18 mouse cellular contexts compared by ENCODE assay signal in the genomic region with DNA sequence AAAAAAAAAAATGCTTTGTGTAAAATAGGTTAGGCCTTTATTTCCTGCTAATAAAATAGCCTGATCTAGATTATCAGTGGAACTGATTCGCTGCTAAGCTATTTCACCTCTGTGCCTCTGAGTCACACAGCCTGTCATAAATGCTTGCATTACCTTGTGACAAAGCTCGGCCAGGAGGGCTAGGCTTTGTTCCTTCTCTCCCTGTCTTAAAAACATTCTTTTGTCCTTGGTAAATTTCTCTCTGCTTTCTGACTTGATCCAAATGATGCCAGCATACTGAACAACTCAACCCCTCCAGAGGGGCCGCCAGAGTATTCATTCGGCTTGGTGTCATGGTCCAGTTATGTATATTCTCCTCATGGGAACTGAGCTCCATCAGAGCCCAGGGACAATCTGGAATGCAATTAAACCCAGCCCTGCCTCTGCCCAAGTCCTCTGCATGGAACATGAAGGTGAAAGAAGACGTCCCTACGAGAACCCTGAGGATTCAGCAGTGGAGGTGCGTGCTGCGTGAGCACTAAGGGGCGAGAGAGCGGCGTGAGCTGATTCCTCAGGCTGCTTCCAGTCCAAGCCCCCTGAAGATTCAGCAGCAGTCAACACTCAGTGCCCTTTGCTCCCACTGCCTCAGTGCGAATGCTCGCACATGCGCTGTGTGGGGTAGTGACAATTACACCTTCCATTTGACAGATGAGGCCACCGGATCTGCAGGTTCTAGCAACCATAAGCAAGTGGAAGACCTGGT. TPM values are rescaled to one million over a fixed set of nuclear protein-coding genes. Genes with fewer than 3 reads are reported as not detected.
DNase-seq lines count a peak whose midpoint lies in the region; ATAC-seq and TF ChIP-seq lines count a peak whose summit lies in the region.
"Had no signal": no experiment of that assay in that cellular context is flagged by ENCODE, and none has a peak within 500 bp of the region (broad histone marks: within the 10 kb centered on the region; RNA-seq: fewer than 3 reads in every experiment).

No protein-coding gene starts in this region.

- ATAC-seq in forebrain, postnatal 0 days, result no peak
- ATAC-seq: liver, embryonic 12.5 days had no signal

- H3K27ac ChIP-seq in small intestine, adult 2 months (ENCODE audit: insufficient read depth, low read depth, low read length), result peak overlapping the region; percentile 98
- no peak overlapping the region for H3K27ac ChIP-seq in forebrain, postnatal 0 days (ENCODE audit: low read depth, low read length)
- H3K27ac ChIP-seq: heart, embryonic 10.5 days; hindbrain, embryonic 13.5 days; left cerebral cortex, adult 2 months; liver, embryonic 12.5 days had no signal

- H3K4me1 ChIP-seq in small intestine, adult 2 months (ENCODE audit: control insufficient read depth, insufficient read depth, insufficient read length, low read length), result peaks cover 38% of the 10 kb centered on the region; the same call in 1 of the 2 replicates
- H3K4me1 ChIP-seq in lung, adult 2 months (ENCODE audit: control insufficient read depth, insufficient read depth, low read length), result peaks cover 25% of the 10 kb centered on the region
- H3K4me1 ChIP-seq in forebrain, postnatal 0 days (ENCODE audit: insufficient read depth), result 0 out of 2 replicates have a peak, but pooled peaks cover 4% of the 10 kb centered on the region
- H3K4me1 ChIP-seq: hindbrain, embryonic 13.5 days had no signal

- H3K27me3 ChIP-seq in small intestine, adult 2 months (ENCODE audit: control insufficient read depth, insufficient read depth, low read length), result no peaks in the 10 kb centered on the region
- no peaks in the 10 kb centered on the region for H3K27me3 ChIP-seq in forebrain, postnatal 0 days (ENCODE audit: insufficient read depth, low read length)
- H3K27me3 ChIP-seq: CH12.LX had no signal

- no peak overlapping the region for H3K4me2 ChIP-seq in forebrain, postnatal 0 days (ENCODE audit: low read depth)
- H3K4me2 ChIP-seq: hindbrain, embryonic 13.5 days; liver, embryonic 12.5 days had no signal

- H3K9ac ChIP-seq in forebrain, postnatal 0 days, result no peak overlapping the region
- H3K9ac ChIP-seq: hindbrain, embryonic 13.5 days; liver, embryonic 12.5 days had no signal

- no peaks in the 10 kb centered on the region for H3K9me3 ChIP-seq in forebrain, postnatal 0 days (ENCODE audit: low read length)
- H3K9me3 ChIP-seq: heart, embryonic 10.5 days; hindbrain, embryonic 13.5 days; liver, embryonic 12.5 days had no signal

- TF ChIP-seq CTCF in small intestine, adult 2 months (IDR thresholded peaks at IDR 0.05; ENCODE audit: extremely low read depth, insufficient read length, insufficient replicate concordance, low read depth, low read length), result no peak
- no peak for TF ChIP-seq CTCF in lung, adult 2 months (IDR thresholded peaks at IDR 0.05; ENCODE audit: insufficient read depth, low read length)
- no peak for TF ChIP-seq CTCF in forebrain, postnatal 0 days (IDR thresholded peaks at IDR 0.05; ENCODE audit: low read depth)

- no peaks in the 10 kb centered on the region for H3K36me3 ChIP-seq in small intestine, adult 2 months (ENCODE audit: control insufficient read depth, insufficient read depth, low read length)
- H3K36me3 ChIP-seq in forebrain, postnatal 0 days (ENCODE audit: insufficient read depth), result no peaks in the 10 kb centered on the region
- H3K36me3 ChIP-seq: heart, embryonic 10.5 days; hindbrain, embryonic 13.5 days; liver, embryonic 12.5 days had no signal

- WGBS in small intestine, adult 2 months, result 35% methylated on average over 15 of the region's 15 CpGs
- WGBS in lung, adult 2 months, result 77% methylated on average over 15 of the region's 15 CpGs
- WGBS in forebrain, postnatal 0 days, result 85% methylated on average over 15 of the region's 15 CpGs

- TF ChIP-seq POLR2A in small intestine, adult 2 months (IDR thresholded peaks at IDR 0.05; ENCODE audit: low read depth, low read length), result peak; percentile 41; the same call in 1 of the 2 replicates
- no peak for TF ChIP-seq POLR2A in lung, adult 2 months (IDR thresholded peaks at IDR 0.05; ENCODE audit: borderline replicate concordance, extremely low read depth, low read depth, low read length)

- H3K4me3 ChIP-seq in small intestine, adult 2 months (ENCODE audit: low read depth, low read length), result peak overlapping the region; percentile 50
- no peak overlapping the region for H3K4me3 ChIP-seq in lung, adult 2 months (replicated peaks; ENCODE audit: extremely low read depth, low read depth, low read length)
- H3K4me3 ChIP-seq in forebrain, postnatal 0 days (ENCODE audit: low read depth, low read length), result no peak overlapping the region
- H3K4me3 ChIP-seq: heart, embryonic 10.5 days; hindbrain, embryonic 13.5 days; left cerebral cortex, adult 2 months; liver, embryonic 12.5 days had no signal

- DNase-seq in urinary bladder, postnatal 14 days (ENCODE audit: low spot score), result peak; percentile 60
- DNase-seq in urinary bladder, adult 2 months (ENCODE audit: low spot score), result no peak
- peak; percentile 57 for DNase-seq in NIH3T3 (ENCODE audit: low read depth)
- no peak for DNase-seq in embryo, embryonic 9.5 days (ENCODE audit: extremely low spot score)
- DNase-seq in lung, adult 2 months, result no peak
- no peak for DNase-seq in forebrain, postnatal 0 days
- DNase-seq: cerebellum, adult 9-11 months; gastrocnemius, postnatal 36 days; heart, postnatal 10 days; kidney, adult 8-10 months; right cerebral cortex, postnatal 14 days; thymus, postnatal 4 days had no signal

RNA-seq across cellular contexts. Expression of a gene that starts 10.2 kb away (rescaled TPM):
- 377 and 428 TPM in 2 replicates for polyA plus RNA-seq in urinary bladder, adult 2 months (2012; rRNA removed)
- polyA plus RNA-seq in small intestine, adult 2 months (2012; rRNA removed), result 4.8 and 4.9 TPM in 2 replicates
- polyA plus RNA-seq in lung, adult 2 months (2012; rRNA removed), result 46.7 and 51.8 TPM in 2 replicates
- total RNA-seq in forebrain, postnatal 0 days (2014; rRNA removed), result 4.8 and 5.1 TPM in 2 replicates
- 1.4 and 1.5 TPM in 2 replicates for polyA plus RNA-seq in forebrain, postnatal 0 days (2015; fragmentation: Nextera tagmentation; extraction: Ambion mirVana)

RNA-seq across cellular contexts. Expression of a gene that starts 21.6 kb away (rescaled TPM):
- 1.8 and 2.1 TPM in 2 replicates for polyA plus RNA-seq in urinary bladder, adult 2 months (2012; rRNA removed)
- 0.56 and 0.84 TPM in 2 replicates for polyA plus RNA-seq in small intestine, adult 2 months (2012; rRNA removed)
- polyA plus RNA-seq in lung, adult 2 months (2012; rRNA removed), result 0.38 and 0.40 TPM in 2 replicates
- total RNA-seq in forebrain, postnatal 0 days (2014; rRNA removed), result 2.5 and 3.9 TPM in 2 replicates
- polyA plus RNA-seq in forebrain, postnatal 0 days (2015; fragmentation: Nextera tagmentation; extraction: Ambion mirVana), result 2.3 and 2.7 TPM in 2 replicates

Comparison
In these comparisons a context has a peak if more than half of its experiments do, and no peak if none do; other contexts are left out.
1. DNase-seq: peak in urinary bladder, postnatal 14 days (single experiment) and NIH3T3 (single experiment); none in urinary bladder, adult 2 months (single experiment), embryo, embryonic 9.5 days (single experiment), lung, adult 2 months (single experiment) and forebrain, postnatal 0 days (single experiment).